Mouse (Mus musculus): ENCODE measurements around the gene Ccdc81.

GRCm38 (mm10) chr7:89884551-89884950 lies 18.9 kb downstream of the Ccdc81 start:
- TF ChIP-seq CTCF (IDR thresholded peaks at IDR 0.05; ENCODE audit: low read depth) = no peak
- TF ChIP-seq EP300 (IDR thresholded peaks at IDR 0.05; ENCODE audit: low read depth) = no peak
